Mouse (Mus musculus): ENCODE measurements around the gene Dnmt3c.
A peak's percentile ranks its signal among the peaks of the same experiment; 100 is the strongest.

Gene Dnmt3c

DNA sequence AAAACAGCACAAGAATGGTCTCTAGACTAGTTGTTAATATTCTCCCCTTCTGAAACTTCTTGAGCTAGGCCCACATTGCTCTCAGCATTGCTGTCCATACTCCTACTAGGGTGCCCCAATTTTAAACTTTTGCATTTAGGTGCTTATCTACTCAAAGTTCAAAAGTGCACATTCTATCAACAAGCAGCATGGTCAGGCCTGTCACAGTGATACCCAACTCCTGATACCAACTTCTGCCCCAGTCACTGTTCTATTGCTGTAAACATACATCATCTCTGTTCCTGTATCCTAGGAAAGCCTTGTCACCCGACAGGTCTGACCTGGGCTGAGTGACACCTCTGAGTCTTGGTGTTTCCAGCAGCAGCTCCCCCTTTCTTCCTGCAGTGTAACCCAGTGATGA, 26.6 kb downstream of the Dnmt3c start:
- DNase-seq (ENCODE audit: low spot score) = no peak

DNA sequence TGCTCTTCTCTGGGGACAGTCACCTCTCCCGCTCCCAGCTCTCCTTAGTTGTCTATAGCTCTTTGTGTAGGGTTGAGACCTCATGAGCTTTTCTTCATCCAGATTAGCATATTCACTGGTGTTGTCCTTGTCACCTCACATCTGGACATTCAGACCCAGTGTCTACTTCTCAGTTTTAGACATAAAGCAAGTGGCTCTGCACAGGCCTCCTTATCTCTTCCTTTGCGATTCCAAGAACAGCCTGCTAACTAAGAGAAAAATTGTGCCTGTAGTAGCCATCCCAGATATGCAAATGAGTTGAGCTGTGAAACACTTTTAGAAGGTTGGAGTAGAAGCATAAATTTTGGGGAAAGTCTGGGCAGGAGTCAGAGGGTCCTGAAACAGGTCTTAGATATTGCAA, 28.0 kb downstream of the Dnmt3c start:
- DNase-seq (ENCODE audit: low spot score) = no peak

DNA sequence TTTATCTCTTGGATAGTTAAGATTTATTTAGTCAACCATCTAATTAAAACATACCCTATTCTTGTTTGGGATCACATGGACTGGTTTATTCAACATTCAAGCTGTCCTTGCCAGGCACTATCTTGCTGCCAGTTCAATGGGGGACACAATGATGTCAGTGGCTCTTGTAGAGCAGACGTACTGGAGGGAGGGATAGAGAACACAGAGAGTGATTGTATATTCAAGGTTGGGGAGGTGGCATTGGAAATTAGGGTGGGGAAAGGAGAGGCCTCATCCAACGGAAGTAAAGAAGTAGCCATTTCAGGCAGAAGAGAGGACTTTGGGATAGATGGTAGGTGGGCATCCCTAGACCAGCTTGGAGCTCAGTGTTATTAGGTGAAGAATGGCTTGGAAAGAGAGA, 28.4 kb downstream of the Dnmt3c start:
- DNase-seq (ENCODE audit: low spot score) = no peak

DNA sequence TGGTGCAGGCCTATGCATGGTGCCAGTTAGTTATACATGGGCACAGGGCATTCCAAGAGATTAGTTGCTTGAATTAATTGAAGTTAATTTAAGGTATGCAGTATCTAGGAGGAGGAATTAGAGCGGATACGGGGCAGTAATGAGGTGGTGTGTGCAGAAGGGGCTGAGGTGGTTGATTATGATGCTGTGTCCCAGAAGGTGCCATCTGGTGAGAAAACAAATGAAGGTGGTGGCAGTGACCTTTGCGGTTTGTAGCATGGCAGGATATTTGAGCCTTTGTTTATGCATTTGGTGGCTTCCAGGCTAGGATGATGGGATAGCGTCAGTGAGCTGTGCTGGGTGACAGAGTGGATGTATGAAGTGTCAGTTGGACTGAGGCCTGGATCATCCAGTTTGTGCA, 28.8 kb downstream of the Dnmt3c start:
- DNase-seq (ENCODE audit: low spot score) = no peak

DNA sequence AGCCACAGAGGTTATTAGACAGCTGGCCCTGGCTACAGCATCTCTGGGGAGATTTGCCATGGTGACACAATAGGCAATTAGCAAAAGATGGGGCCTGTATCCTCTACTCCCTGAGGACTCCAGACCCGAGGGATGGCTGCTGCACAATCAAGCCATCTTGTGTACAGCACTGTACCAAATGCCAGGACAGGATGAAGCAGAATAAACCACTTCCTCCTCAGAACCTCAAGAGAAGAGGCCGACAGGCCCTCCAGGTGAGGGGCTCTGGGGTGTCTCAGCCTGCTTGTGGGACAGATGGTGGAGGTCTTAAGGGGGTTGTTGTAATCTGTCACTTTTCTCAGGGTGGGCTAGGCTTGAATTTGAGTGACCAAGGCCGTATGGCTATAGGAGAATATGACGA, 37.6 kb downstream of the Dnmt3c start:
- no peak for DNase-seq (ENCODE audit: low spot score)

DNA sequence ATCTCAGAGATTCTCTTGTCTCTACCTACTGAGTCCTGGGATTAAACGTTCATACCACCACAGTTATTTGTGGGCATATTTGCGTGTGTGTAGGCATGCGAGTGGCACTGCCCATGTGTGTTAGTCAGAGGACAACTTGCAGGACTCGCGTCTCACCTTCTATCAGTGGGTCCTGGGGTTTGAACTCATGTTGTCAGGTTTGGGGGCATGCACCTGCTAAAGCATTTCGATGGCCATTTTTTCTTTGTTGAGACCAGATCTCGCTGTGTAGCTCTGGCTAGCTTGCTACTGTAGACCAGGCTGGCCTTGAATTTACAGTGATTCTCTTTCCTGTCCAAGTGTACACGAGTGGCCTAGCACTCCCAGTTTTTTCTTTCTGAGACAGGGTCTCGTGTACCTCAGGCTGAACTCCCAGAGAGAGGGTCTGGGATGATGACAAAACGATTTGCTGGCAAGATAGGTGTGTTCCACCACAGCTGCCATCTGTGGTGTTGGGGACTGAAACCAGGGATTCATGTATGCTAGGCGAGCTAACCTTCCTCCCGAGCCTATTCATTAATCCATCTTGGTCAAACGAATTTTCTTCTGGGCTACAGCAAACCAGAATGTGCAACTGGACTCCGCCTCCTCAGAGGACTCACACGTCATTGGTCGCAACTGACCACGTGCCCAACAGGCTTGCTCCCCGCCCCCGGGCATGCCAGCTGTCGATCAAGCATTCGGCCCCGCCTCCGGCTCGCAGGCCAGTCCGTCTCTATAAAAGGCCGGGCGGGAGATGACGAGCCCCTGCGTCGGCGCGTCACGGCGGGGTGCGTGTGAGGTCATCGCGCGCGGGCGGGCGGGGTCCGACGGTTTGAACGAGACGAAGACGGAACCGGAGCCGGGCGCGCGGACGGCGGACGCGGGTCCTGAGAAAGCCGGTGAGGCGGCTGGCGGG, 44.3 kb downstream of the Dnmt3c start, which contains the start of gene Mapre1:
Gene Mapre1, plus strand, starts transcription at position 775 of the 937 bp plus-strand sequence.
- DNase-seq (ENCODE audit: low spot score) = peak; percentile 100

DNA sequence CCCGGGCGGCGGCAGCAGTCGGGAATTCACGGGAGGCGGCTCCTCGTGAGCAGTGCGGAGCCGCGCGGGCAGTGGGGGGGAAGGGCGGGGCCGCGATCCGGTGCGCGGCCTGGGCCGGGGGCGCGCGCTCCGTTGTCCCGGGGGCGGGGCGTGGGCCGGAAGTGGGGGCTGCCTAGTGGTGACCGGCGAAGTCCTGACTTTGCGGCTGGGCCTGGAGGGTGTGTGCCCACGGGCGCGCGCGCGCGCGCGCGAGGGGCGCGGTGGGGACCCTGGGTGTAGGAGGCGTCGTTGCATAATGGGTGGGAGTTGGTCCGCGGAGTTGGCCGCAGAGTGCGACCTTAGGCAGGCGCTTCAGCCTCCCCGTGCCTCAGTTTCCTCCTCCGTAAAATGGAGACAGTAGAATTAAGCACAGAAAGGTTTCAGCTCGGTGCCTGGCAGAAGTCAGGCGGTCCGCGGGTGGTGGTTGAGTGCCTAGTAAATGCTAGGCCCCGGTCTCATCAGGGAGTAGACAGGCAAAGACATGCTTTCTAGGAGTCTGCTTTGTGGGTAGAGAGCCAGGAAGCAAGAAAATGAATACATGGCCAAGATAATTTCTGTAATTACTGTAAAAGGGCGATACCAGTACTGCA, 45.1 kb downstream of the Dnmt3c start:
- peak; percentile 78 for DNase-seq (ENCODE audit: low spot score)

DNA sequence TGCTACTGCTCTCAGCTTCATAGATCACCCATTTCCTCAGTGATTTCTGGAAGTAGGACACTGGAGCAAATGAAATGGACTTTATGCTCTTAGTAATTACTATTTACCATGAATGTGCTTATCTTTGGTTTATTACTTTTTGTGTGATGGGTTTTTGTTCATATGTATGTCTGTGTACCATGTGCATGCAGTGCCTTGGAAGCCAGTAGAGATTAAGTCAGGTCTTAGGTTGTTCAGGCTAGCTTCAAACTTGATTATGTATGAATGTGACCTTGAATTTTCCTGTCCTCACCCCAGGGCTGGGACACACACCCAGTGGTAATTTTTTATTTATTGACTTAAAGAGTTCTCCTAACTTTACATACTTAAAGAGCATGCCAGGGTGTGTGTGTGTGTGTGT, 51.5 kb downstream of the Dnmt3c start:
- DNase-seq (ENCODE audit: low spot score) = no peak

DNA sequence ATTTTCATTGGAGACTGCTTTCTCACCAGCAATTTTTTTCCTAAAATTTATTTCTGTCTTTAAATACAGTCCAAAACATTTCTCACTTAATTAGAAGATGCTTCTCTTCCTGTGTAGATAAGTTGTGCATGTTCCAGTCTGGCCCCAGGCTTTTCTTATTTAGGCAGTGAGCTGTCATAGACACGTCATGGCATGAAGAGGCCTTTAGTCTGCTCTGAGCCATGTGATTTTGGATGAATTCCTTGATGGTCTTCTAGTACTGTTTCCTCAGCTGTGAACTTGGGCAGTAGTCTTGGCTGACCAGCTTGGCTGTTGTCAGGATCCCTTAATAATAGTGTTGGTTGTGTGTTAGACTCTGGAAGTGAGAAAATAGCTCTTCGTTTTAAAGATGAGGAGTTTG, 53.9 kb downstream of the Dnmt3c start:
- DNase-seq (ENCODE audit: low spot score) = no peak

DNA sequence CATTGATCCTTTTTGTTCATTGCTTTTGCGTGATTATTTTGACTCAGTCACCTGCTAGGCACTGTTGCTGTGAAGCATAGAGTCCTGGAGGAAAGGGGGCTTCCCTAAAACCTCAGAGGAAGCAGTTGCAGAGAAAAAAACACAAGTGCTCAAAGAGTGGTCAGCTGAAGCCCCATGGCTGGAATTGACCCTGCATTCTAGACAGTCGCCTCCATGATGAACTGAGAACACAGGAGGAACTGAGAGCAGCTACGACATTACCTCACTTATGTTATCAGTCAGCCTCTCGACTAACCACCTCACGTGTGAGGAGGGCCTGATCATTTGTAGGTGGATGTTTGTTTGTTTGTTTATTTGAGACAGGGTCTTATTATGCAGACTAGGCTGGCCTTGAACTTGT, 65.7 kb downstream of the Dnmt3c start:
- DNase-seq (ENCODE audit: low spot score) = no peak

DNA sequence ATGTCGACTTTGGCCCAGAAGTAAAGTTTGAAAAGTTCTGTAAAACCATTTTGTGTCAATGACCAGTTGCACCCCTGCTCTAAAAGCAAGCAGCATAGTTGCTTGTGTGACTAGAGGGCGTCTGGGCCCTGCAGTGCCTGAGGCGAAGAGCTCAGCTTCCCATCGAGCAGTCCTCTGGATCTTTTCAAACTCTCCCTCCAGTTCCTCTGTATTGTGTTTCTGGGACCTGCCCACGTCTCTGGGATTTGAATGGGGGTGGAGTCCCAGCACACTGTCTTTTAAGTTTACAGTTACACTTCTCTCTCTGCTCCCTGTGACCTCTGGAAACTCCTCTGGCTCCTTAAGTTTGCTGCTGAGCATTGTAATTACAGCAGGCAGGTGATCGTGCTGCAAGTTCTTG, 71.0 kb downstream of the Dnmt3c start:
- DNase-seq (ENCODE audit: low spot score) = no peak

DNA sequence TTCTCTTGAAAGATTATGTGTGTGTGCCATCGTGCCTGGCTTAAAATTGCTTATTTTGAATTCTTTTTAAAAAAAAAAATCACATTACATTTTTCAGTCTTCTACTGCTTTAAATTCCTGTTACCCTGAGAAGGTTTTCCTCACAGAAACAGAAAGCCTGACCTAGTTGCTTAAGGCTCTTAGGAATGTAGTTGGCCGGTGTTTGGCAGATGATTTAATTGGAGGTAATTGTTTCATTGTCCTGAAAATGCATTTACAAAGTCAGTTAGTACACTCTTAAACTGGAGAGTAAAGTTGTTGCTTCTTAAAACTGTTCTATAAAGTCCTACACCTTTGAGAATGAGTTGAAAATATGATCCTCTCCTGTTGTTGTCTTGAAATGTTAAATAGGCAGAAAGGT, 72.4 kb downstream of the Dnmt3c start:
- DNase-seq (ENCODE audit: low spot score) = no peak

DNA sequence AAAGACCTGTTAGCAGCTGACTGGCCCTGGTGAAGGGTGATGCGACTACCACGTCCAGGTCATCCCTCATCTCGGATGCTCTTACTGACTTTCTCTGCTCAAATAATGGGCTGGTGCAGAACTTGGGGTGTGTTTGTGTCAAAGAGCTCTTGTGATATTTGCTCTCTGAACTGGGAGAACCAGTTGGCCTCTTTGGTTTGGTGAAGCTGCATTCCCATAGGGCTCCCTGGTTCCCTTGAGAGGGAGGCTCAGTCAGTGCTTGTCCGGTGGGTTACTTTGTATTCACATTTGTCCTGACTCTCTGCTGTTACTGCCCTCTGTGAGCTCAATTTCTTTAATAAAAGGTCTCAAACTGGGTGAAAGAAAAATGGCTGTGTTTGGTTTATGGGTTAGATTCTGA, 76.5 kb downstream of the Dnmt3c start:
- no peak for DNase-seq (ENCODE audit: low spot score)

DNA sequence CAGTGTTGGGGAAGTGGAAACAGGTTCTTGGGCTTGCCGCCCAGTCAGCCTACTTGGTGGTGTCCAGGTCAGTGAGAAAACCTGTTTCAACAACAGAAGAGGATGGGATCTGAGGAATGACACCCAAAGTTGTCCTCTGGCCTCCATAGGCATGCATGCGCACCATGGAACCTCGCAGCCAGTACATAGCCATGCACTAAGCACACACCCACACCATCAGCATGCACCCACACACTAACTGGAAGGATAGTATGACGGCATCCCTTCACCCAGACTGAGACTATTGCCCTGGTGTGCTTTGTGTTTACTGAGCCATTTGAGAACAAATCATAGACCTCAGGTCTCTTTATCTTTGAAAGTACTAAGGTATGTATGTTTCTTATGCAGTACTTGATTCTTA, 79.0 kb downstream of the Dnmt3c start:
- DNase-seq (ENCODE audit: low spot score) = no peak

DNA sequence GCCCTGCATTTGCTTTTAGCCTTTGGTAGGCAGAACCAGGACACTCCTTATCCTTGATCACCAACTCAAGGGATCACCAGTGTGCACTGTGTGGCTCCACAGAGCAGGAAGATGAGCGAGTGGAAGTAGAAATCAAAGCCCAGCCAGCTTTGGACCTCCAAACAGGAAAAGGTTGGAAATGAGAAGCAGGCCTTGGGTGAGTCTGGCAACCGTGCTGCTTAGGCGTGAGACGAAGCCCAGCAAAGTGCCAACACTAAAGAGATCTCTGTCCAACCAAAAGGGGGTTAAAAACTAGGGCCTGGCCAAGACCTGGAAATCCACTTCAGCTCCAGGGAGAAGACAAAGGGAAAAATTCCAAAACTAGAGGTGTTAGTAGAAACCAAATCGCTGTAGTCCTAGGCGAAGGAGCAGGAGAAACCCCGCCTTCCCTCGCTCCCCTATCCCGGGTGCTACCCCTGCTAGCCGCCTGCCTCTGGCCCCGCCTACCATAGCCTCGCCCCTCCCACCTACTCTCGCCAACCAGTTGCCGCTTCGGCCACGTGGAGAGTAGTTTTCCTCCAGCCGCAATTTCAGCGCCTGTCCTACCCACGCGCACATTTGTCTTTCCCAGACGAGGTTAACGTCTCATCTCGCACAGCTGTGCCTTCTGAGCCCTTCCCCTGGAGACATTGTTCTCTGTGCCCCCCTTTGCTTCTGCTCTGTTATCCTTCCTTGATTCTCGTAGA, 82.3 kb downstream of the Dnmt3c start:
- peak; percentile 83 for DNase-seq (ENCODE audit: low spot score)
